Mouse (Mus musculus): ENCODE measurements around the gene Fads2. TPM values are rescaled to one million over a fixed set of nuclear protein-coding genes. Genes with fewer than 3 reads are reported as not detected.

The Fads2 gene
- polyA plus RNA-seq, 1 experiment from 2014 or later, result 54.3 TPM

GRCm38 (mm10) chr19:10046346-10046745 lies 55.2 kb downstream of the Fads2 start:
- WGBS, result 66% methylated on average over 4 of the region's 4 CpGs
- H3K9me3 ChIP-seq (ENCODE audit: control insufficient read depth, low read length), result no peaks in the 10 kb centered on the region
- DNase-seq (ENCODE audit: low spot score) (no peak), ATAC-seq (replicated peaks; ENCODE audit: low FRiP score) (no peak)
- H3K4me1 ChIP-seq (replicated peaks; ENCODE audit: control insufficient read depth, insufficient read depth, low read length), result peaks cover 30% of the 10 kb centered on the region
- no peak overlapping the region for H3K9ac ChIP-seq (ENCODE audit: low read depth, low read length)
- H3K4me3 ChIP-seq (ENCODE audit: low read depth, low read length), result no peak overlapping the region
- no peaks in the 10 kb centered on the region; the same call in 1 of the 2 replicates for H3K27me3 ChIP-seq (replicated peaks; ENCODE audit: control insufficient read depth, insufficient read depth, low read length)
- no peak overlapping the region for H3K27ac ChIP-seq (ENCODE audit: low read depth, low read length)
- no peak overlapping the region for H3K4me2 ChIP-seq
- no peaks in the 10 kb centered on the region for H3K36me3 ChIP-seq (ENCODE audit: control insufficient read depth, insufficient read depth, low read length)

- 50% methylated on average over 2 of the region's 2 CpGs for WGBS
These were observed 55.8 kb downstream of the Fads2 start for GRCm38 (mm10) chr19:10045707-10046106.

GRCm38 (mm10) chr19:10043643-10044042 lies 57.9 kb downstream of the Fads2 start:
- no peak overlapping the region for H3K4me3 ChIP-seq (ENCODE audit: low read depth, low read length)

More at GRCm38 (mm10) chr19:10045707-10046106, 55.8 kb downstream of the Fads2 start:
- no peak for DNase-seq (ENCODE audit: low spot score)
- Histone ChIP-seq H3K9me3 (ENCODE audit: control insufficient read depth, low read length) (no peaks in the 10 kb centered on the region), H3K27me3 (replicated peaks; ENCODE audit: control insufficient read depth, insufficient read depth, low read length) (no peaks in the 10 kb centered on the region; the same call in 1 of the 2 replicates), H3K4me2 (no peak overlapping the region), H3K4me3 (ENCODE audit: low read depth, low read length) (no peak overlapping the region), H3K9ac (ENCODE audit: low read depth, low read length) (no peak overlapping the region), H3K27ac (ENCODE audit: low read depth, low read length) (no peak overlapping the region), H3K36me3 (ENCODE audit: control insufficient read depth, insufficient read depth, low read length) (no peaks in the 10 kb centered on the region), H3K4me1 (replicated peaks; ENCODE audit: control insufficient read depth, insufficient read depth, low read length) (peaks cover 35% of the 10 kb centered on the region)
- no peak for ATAC-seq (replicated peaks; ENCODE audit: low FRiP score)

GRCm38 (mm10) chr19:10042816-10043215 lies 58.7 kb downstream of the Fads2 start:
- WGBS, result 90% methylated on average over 4 of the region's 4 CpGs
- no peak overlapping the region for H3K27ac ChIP-seq (ENCODE audit: low read depth, low read length)
- no peaks in the 10 kb centered on the region for H3K9me3 ChIP-seq (ENCODE audit: control insufficient read depth, low read length)
- no peaks in the 10 kb centered on the region for H3K36me3 ChIP-seq (ENCODE audit: control insufficient read depth, insufficient read depth, low read length)
- 0 out of 2 replicates have a peak overlapping the region, but pooled peaks have one; percentile 5 for H3K9ac ChIP-seq (ENCODE audit: low read depth, low read length)
- H3K4me2 ChIP-seq, result peak overlapping the region; percentile 99
- H3K4me3 ChIP-seq (ENCODE audit: low read depth, low read length), result peak overlapping the region; percentile 66; the same call in 1 of the 2 replicates
- H3K4me1 ChIP-seq (replicated peaks; ENCODE audit: control insufficient read depth, insufficient read depth, low read length), result peaks cover 35% of the 10 kb centered on the region
- DNase-seq (ENCODE audit: low spot score), result no peak
- no peak for ATAC-seq (replicated peaks; ENCODE audit: low FRiP score)
- H3K27me3 ChIP-seq (replicated peaks; ENCODE audit: control insufficient read depth, insufficient read depth, low read length), result no peaks in the 10 kb centered on the region; the same call in 1 of the 2 replicates

More at GRCm38 (mm10) chr19:10043643-10044042, 57.9 kb downstream of the Fads2 start:
- H3K36me3 ChIP-seq (ENCODE audit: control insufficient read depth, insufficient read depth, low read length), result no peaks in the 10 kb centered on the region
- no peak overlapping the region for H3K4me2 ChIP-seq
- peaks cover 35% of the 10 kb centered on the region for H3K4me1 ChIP-seq (replicated peaks; ENCODE audit: control insufficient read depth, insufficient read depth, low read length)
- H3K9me3 ChIP-seq (ENCODE audit: control insufficient read depth, low read length), result no peaks in the 10 kb centered on the region
- no peak overlapping the region for H3K9ac ChIP-seq (ENCODE audit: low read depth, low read length)
- ATAC-seq (replicated peaks; ENCODE audit: low FRiP score), result no peak
- no peak for DNase-seq (ENCODE audit: low spot score)
- H3K27me3 ChIP-seq (replicated peaks; ENCODE audit: control insufficient read depth, insufficient read depth, low read length), result no peaks in the 10 kb centered on the region; the same call in 1 of the 2 replicates
- no peak overlapping the region for H3K27ac ChIP-seq (ENCODE audit: low read depth, low read length)

GRCm38 (mm10) chr19:10042232-10042631 lies 59.3 kb downstream of the Fads2 start:
- peak overlapping the region; percentile 67 for H3K9ac ChIP-seq (ENCODE audit: low read depth, low read length)
- H3K27ac ChIP-seq (ENCODE audit: low read depth, low read length), result no peak overlapping the region

GRCm38 (mm10) chr19:10041388-10042148 lies 60.0 kb downstream of the Fads2 start, which contains the start of gene Fads3:
Gene Fads3, plus strand, starts transcription at chr19:10041569.
- peak within 1 kb of the TSS; percentile 66 for H3K4me3 ChIP-seq (ENCODE audit: low read depth, low read length)
- ATAC-seq (replicated peaks; ENCODE audit: low FRiP score) (peak; percentile 84), DNase-seq (ENCODE audit: low spot score) (peak; percentile 80)
- no peaks in the 10 kb centered on the region; the same call in 1 of the 2 replicates for H3K27me3 ChIP-seq (replicated peaks; ENCODE audit: control insufficient read depth, insufficient read depth, low read length)
- H3K9me3 ChIP-seq (ENCODE audit: control insufficient read depth, low read length), result no peaks in the 10 kb centered on the region
- under 1% methylated on average over 68 of the region's 69 CpGs for WGBS
- peak within 1 kb of the TSS; percentile 99 for H3K4me2 ChIP-seq
- H3K9ac ChIP-seq (ENCODE audit: low read depth, low read length), result peak within 1 kb of the TSS; percentile 67
- H3K4me1 ChIP-seq (replicated peaks; ENCODE audit: control insufficient read depth, insufficient read depth, low read length), result peaks cover 30% of the 10 kb centered on the region
- no peaks in the 10 kb centered on the region for H3K36me3 ChIP-seq (ENCODE audit: control insufficient read depth, insufficient read depth, low read length)
- 0 out of 2 replicates have a peak within 1 kb of the TSS, but pooled peaks have one; percentile 22 for H3K27ac ChIP-seq (ENCODE audit: low read depth, low read length)

More at GRCm38 (mm10) chr19:10042232-10042631, 59.3 kb downstream of the Fads2 start:
- peaks cover 35% of the 10 kb centered on the region for H3K4me1 ChIP-seq (replicated peaks; ENCODE audit: control insufficient read depth, insufficient read depth, low read length)
- H3K4me3 ChIP-seq (ENCODE audit: low read depth, low read length), result peak overlapping the region; percentile 66
- no peaks in the 10 kb centered on the region; the same call in 1 of the 2 replicates for H3K27me3 ChIP-seq (replicated peaks; ENCODE audit: control insufficient read depth, insufficient read depth, low read length)
- ATAC-seq (replicated peaks; ENCODE audit: low FRiP score) (0 out of 2 replicates have a peak, but pooled peaks have one; percentile 8), DNase-seq (ENCODE audit: low spot score) (no peak)
- H3K9me3 ChIP-seq (ENCODE audit: control insufficient read depth, low read length), result no peaks in the 10 kb centered on the region
- no peaks in the 10 kb centered on the region for H3K36me3 ChIP-seq (ENCODE audit: control insufficient read depth, insufficient read depth, low read length)
- WGBS, result 53% methylated on average over 6 of the region's 6 CpGs
- peak overlapping the region; percentile 99 for H3K4me2 ChIP-seq

GRCm38 (mm10) chr19:10040866-10041387 lies 60.6 kb downstream of the Fads2 start:
- H3K27ac ChIP-seq (ENCODE audit: low read depth, low read length), result no peak overlapping the region
- WGBS, result 9% methylated on average over 18 of the region's 20 CpGs
- DNase-seq (ENCODE audit: low spot score) (no peak), ATAC-seq (replicated peaks; ENCODE audit: low FRiP score) (no peak)
- H3K9ac ChIP-seq (ENCODE audit: low read depth, low read length), result peak overlapping the region; percentile 67
- peak overlapping the region; percentile 99 for H3K4me2 ChIP-seq
- peaks cover 24% of the 10 kb centered on the region for H3K4me1 ChIP-seq (replicated peaks; ENCODE audit: control insufficient read depth, insufficient read depth, low read length)
- H3K4me3 ChIP-seq (ENCODE audit: low read depth, low read length), result peak overlapping the region; percentile 66
- H3K36me3 ChIP-seq (ENCODE audit: control insufficient read depth, insufficient read depth, low read length), result no peaks in the 10 kb centered on the region
- H3K9me3 ChIP-seq (ENCODE audit: control insufficient read depth, low read length), result no peaks in the 10 kb centered on the region
- no peaks in the 10 kb centered on the region; the same call in 1 of the 2 replicates for H3K27me3 ChIP-seq (replicated peaks; ENCODE audit: control insufficient read depth, insufficient read depth, low read length)

GRCm38 (mm10) chr19:10039615-10040014 lies 61.9 kb downstream of the Fads2 start:
- Histone ChIP-seq H3K27me3 (replicated peaks; ENCODE audit: control insufficient read depth, insufficient read depth, low read length) (no peaks in the 10 kb centered on the region; the same call in 1 of the 2 replicates), H3K4me2 (no peak overlapping the region), H3K9me3 (ENCODE audit: control insufficient read depth, low read length) (no peaks in the 10 kb centered on the region), H3K4me3 (ENCODE audit: low read depth, low read length) (no peak overlapping the region), H3K36me3 (ENCODE audit: control insufficient read depth, insufficient read depth, low read length) (no peaks in the 10 kb centered on the region; the same call in 1 of the 2 replicates), H3K4me1 (replicated peaks; ENCODE audit: control insufficient read depth, insufficient read depth, low read length) (peaks cover 19% of the 10 kb centered on the region), H3K27ac (ENCODE audit: low read depth, low read length) (no peak overlapping the region), H3K9ac (ENCODE audit: low read depth, low read length) (no peak overlapping the region)
- no peak for DNase-seq (ENCODE audit: low spot score)
- no peak for ATAC-seq (replicated peaks; ENCODE audit: low FRiP score)
- WGBS, result 66% methylated on average over 2 of the region's 2 CpGs
